Comparison of ENCODE assay signal across 9 mouse cellular contexts in the genomic region with DNA sequence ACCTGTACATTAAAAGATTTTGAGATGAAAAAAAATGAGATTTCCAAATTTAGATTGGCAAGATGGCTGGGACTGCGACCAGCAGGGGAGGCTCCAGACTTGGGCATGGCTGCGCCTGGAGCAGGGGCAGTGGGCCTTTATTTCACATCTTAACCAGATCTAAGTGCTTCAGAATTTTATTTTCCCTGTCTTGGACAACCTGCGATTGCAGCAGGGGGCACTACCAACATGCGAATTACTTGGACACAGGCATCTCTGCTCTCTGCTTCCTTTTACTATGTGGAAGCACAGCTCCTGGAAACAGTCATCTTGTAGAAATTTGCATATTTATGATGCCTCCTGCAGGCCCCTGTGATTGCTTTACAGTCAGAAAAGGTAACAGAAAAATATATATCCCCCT. TPM values are rescaled to one million over a fixed set of nuclear protein-coding genes. Genes with fewer than 3 reads are reported as not detected.
DNase-seq lines count a peak whose midpoint lies in the region; ATAC-seq and TF ChIP-seq lines count a peak whose summit lies in the region.
"Had no signal": no experiment of that assay in that cellular context is flagged by ENCODE, and none has a peak within 500 bp of the region (broad histone marks: within the 10 kb centered on the region; RNA-seq: fewer than 3 reads in every experiment).

No protein-coding gene starts in this region.

- peaks cover 30% of the 10 kb centered on the region for H3K27me3 ChIP-seq in kidney, postnatal 0 days (ENCODE audit: insufficient read depth, low read length)
- peaks cover 74% of the 10 kb centered on the region for H3K27me3 ChIP-seq in kidney, embryonic 16.5 days (ENCODE audit: insufficient read depth, low read length)
- peaks cover 20% of the 10 kb centered on the region for H3K27me3 ChIP-seq in G1E (ENCODE audit: insufficient read depth, low read length)
- no peaks in the 10 kb centered on the region for H3K27me3 ChIP-seq in forebrain, embryonic 14.5 days (replicated peaks; ENCODE audit: control insufficient read depth, insufficient read depth, low read length)
- H3K27me3 ChIP-seq in midbrain, embryonic 13.5 days = 0 out of 2 replicates have a peak, but pooled peaks cover 4% of the 10 kb centered on the region

- DNase-seq in kidney, postnatal 0 days (ENCODE audit: low spot score) = peak; percentile 43
- no peak for DNase-seq in G1E (ENCODE audit: low spot score)
- DNase-seq in forebrain, embryonic 14.5 days (ENCODE audit: low spot score) = peak; percentile 74
- DNase-seq in c-Kit-positive CD71-positive TER-119-positive erythroid progenitor cells, embryonic 14.5 days (ENCODE audit: low spot score) = no peak
- no peak for DNase-seq in right cerebral cortex, adult 18-20 months
- no peak for DNase-seq in spleen, adult 12 weeks (ENCODE audit: low spot score)

- WGBS in kidney, postnatal 0 days = 46% methylated on average over 4 of the region's 4 CpGs
- 56% methylated on average over 4 of the region's 4 CpGs for WGBS in kidney, embryonic 16.5 days
- 31% methylated on average over 4 of the region's 4 CpGs for WGBS in forebrain, embryonic 14.5 days
- WGBS in midbrain, embryonic 13.5 days = 35% methylated on average over 4 of the region's 4 CpGs

- TF ChIP-seq CTCF in kidney, postnatal 0 days (IDR thresholded peaks at IDR 0.05; ENCODE audit: low read depth) = peak; percentile 62
- TF ChIP-seq CTCF in G1E (IDR thresholded peaks at IDR 0.05; ENCODE audit: low read depth, low read length) = no peak

- no peak for ATAC-seq in kidney, postnatal 0 days (replicated peaks; ENCODE audit: low FRiP score, low read depth)
- ATAC-seq in kidney, embryonic 16.5 days (ENCODE audit: low FRiP score, low TSS enrichment) = no peak
- peak; percentile 28; the same call in 1 of the 2 replicates for ATAC-seq in G1E (ENCODE audit: extremely low read depth, insufficient number of reproducible peaks, low FRiP score, poor library complexity, severe bottlenecking)
- ATAC-seq in forebrain, embryonic 14.5 days = peak; percentile 65; the same call in 1 of the 2 replicates
- ATAC-seq in midbrain, embryonic 13.5 days = peak; percentile 63

- H3K27ac ChIP-seq in kidney, postnatal 0 days = no peak overlapping the region
- no peak overlapping the region for H3K27ac ChIP-seq in kidney, embryonic 16.5 days (ENCODE audit: low read length)
- H3K27ac ChIP-seq in forebrain, embryonic 14.5 days (ENCODE audit: low read depth, low read length) = no peak overlapping the region
- H3K27ac ChIP-seq in midbrain, embryonic 13.5 days = peak overlapping the region; percentile 30; the same call in 1 of the 2 replicates

- no peaks in the 10 kb centered on the region for H3K9me3 ChIP-seq in kidney, postnatal 0 days (replicated peaks; ENCODE audit: low read length)
- H3K9me3 ChIP-seq in kidney, embryonic 16.5 days (ENCODE audit: low read length) = no peaks in the 10 kb centered on the region
- no peaks in the 10 kb centered on the region for H3K9me3 ChIP-seq in G1E (replicated peaks)
- no peaks in the 10 kb centered on the region for H3K9me3 ChIP-seq in forebrain, embryonic 14.5 days (replicated peaks; ENCODE audit: control insufficient read depth, low read length)
- H3K9me3 ChIP-seq in midbrain, embryonic 13.5 days = no peaks in the 10 kb centered on the region

- H3K36me3 ChIP-seq in kidney, postnatal 0 days (ENCODE audit: insufficient read depth, low read length) = no peaks in the 10 kb centered on the region
- no peaks in the 10 kb centered on the region for H3K36me3 ChIP-seq in kidney, embryonic 16.5 days (ENCODE audit: insufficient read depth, low read length)
- no peaks in the 10 kb centered on the region for H3K36me3 ChIP-seq in G1E (replicated peaks)
- H3K36me3 ChIP-seq in forebrain, embryonic 14.5 days (ENCODE audit: control insufficient read depth, insufficient read depth, low read length) = no peaks in the 10 kb centered on the region
- H3K36me3 ChIP-seq in midbrain, embryonic 13.5 days = no peaks in the 10 kb centered on the region

- no peak overlapping the region for H3K9ac ChIP-seq in kidney, postnatal 0 days (ENCODE audit: low read depth, low read length)
- H3K9ac ChIP-seq in kidney, embryonic 16.5 days (replicated peaks; ENCODE audit: low read length) = no peak overlapping the region
- H3K9ac ChIP-seq in forebrain, embryonic 14.5 days (ENCODE audit: low read length) = no peak overlapping the region
- no peak overlapping the region for H3K9ac ChIP-seq in midbrain, embryonic 13.5 days (replicated peaks)

- no peaks in the 10 kb centered on the region for H3K4me1 ChIP-seq in kidney, postnatal 0 days (replicated peaks; ENCODE audit: insufficient read depth, low read length)
- H3K4me1 ChIP-seq in kidney, embryonic 16.5 days (ENCODE audit: insufficient read depth, low read length) = peaks cover 12% of the 10 kb centered on the region
- peaks cover 6% of the 10 kb centered on the region; the same call in 1 of the 2 replicates for H3K4me1 ChIP-seq in G1E (ENCODE audit: insufficient read depth, low read depth, low read length)
- peaks cover 4% of the 10 kb centered on the region for H3K4me1 ChIP-seq in forebrain, embryonic 14.5 days (ENCODE audit: control insufficient read depth, insufficient read depth, low read length)
- peaks cover 34% of the 10 kb centered on the region for H3K4me1 ChIP-seq in midbrain, embryonic 13.5 days (replicated peaks)

- H3K4me3 ChIP-seq in kidney, postnatal 0 days (replicated peaks; ENCODE audit: low read depth, low read length) = no peak overlapping the region
- no peak overlapping the region for H3K4me3 ChIP-seq in kidney, embryonic 16.5 days (ENCODE audit: low read length)
- no peak overlapping the region for H3K4me3 ChIP-seq in G1E (ENCODE audit: low read depth, low read length)
- no peak overlapping the region for H3K4me3 ChIP-seq in forebrain, embryonic 14.5 days (ENCODE audit: low read depth, low read length)
- H3K4me3 ChIP-seq in midbrain, embryonic 13.5 days (replicated peaks) = no peak overlapping the region

- no peak overlapping the region for H3K4me2 ChIP-seq in kidney, postnatal 0 days (ENCODE audit: low read length)
- no peak overlapping the region for H3K4me2 ChIP-seq in kidney, embryonic 16.5 days (replicated peaks; ENCODE audit: low read depth, low read length)
- H3K4me2 ChIP-seq in forebrain, embryonic 14.5 days (ENCODE audit: low read length) = no peak overlapping the region
- no peak overlapping the region for H3K4me2 ChIP-seq in midbrain, embryonic 13.5 days (replicated peaks)

RNA-seq across cellular contexts. Expression of a gene that starts 9.5 kb away (rescaled TPM):
- polyA plus RNA-seq in kidney, postnatal 0 days (2015; fragmentation: Nextera tagmentation; extraction: Ambion mirVana) = not detected in 2 replicates
- not detected in 2 replicates for polyA plus RNA-seq in kidney, embryonic 16.5 days (2015; fragmentation: Nextera tagmentation; extraction: Ambion mirVana)
- total RNA-seq in G1E (2014; fragmentation: Nextera tagmentation) = not detected in 2 replicates
- 0.16 TPM in 1 of 2 replicates, not detected in the other for total RNA-seq in G1E (2017)
- polyA plus RNA-seq in G1E (2012) = not detected in 2 replicates
- polyA plus RNA-seq in forebrain, embryonic 14.5 days (2014; fragmentation: Nextera tagmentation; extraction: Ambion mirVana) = 0.32 and 0.41 TPM in 2 replicates
- not detected in 2 replicates for polyA plus RNA-seq in midbrain, embryonic 13.5 days (2015; fragmentation: Nextera tagmentation; extraction: Ambion mirVana)
- total RNA-seq: gastrocnemius, postnatal 4 days had no signal

RNA-seq across cellular contexts. Expression of a gene that starts 12.5 kb away (rescaled TPM):
- polyA plus RNA-seq in kidney, postnatal 0 days (2015; fragmentation: Nextera tagmentation; extraction: Ambion mirVana) = 0.95 and 1.3 TPM in 2 replicates
- polyA plus RNA-seq in kidney, embryonic 16.5 days (2015; fragmentation: Nextera tagmentation; extraction: Ambion mirVana) = 2.8 and 3.1 TPM in 2 replicates
- total RNA-seq in G1E (2014; fragmentation: Nextera tagmentation) = 93.2 and 102 TPM in 2 replicates
- total RNA-seq in G1E (2017) = 20.6 and 25.4 TPM in 2 replicates
- polyA plus RNA-seq in G1E (2012) = 53.5 and 54.9 TPM in 2 replicates
- polyA plus RNA-seq in forebrain, embryonic 14.5 days (2014; fragmentation: Nextera tagmentation; extraction: Ambion mirVana) = 148 and 174 TPM in 2 replicates
- 97.6 and 102 TPM in 2 replicates for polyA plus RNA-seq in midbrain, embryonic 13.5 days (2015; fragmentation: Nextera tagmentation; extraction: Ambion mirVana)

Comparison
In these comparisons a context has a peak if more than half of its experiments do, and no peak if none do; other contexts are left out.
1. ATAC-seq: peak in G1E (single experiment), forebrain, embryonic 14.5 days (single experiment) and midbrain, embryonic 13.5 days (single experiment); none in kidney, postnatal 0 days (single experiment) and kidney, embryonic 16.5 days (single experiment).
2. DNase-seq: peak in kidney, postnatal 0 days (single experiment) and forebrain, embryonic 14.5 days (single experiment); none in G1E (single experiment), c-Kit-positive CD71-positive TER-119-positive erythroid progenitor cells, embryonic 14.5 days (single experiment), right cerebral cortex, adult 18-20 months (single experiment) and spleen, adult 12 weeks (single experiment).
3. RNA of a gene that starts 12.5 kb away (polyA plus RNA-seq): 148 to 174 TPM in forebrain, embryonic 14.5 days, 97.6 to 102 TPM in midbrain, embryonic 13.5 days and 53.5 to 54.9 TPM in G1E; 2.8 to 3.1 TPM in kidney, embryonic 16.5 days and 0.95 to 1.3 TPM in kidney, postnatal 0 days; every median in the first group is over 10 times any median in the second.